Mouse (Mus musculus) embryo, embryonic 10 days (tissue): Measurements from ENCODE around the gene Chpf.
A peak's percentile ranks its signal among the peaks of the same experiment; 100 is the strongest.

Experiments
- DNase-seq: peaks from one replicate; pipeline ENCODE4 v3.0.0-alpha.2; 2015; ENCODE audit warnings: low spot score

Gene Chpf

DNA sequence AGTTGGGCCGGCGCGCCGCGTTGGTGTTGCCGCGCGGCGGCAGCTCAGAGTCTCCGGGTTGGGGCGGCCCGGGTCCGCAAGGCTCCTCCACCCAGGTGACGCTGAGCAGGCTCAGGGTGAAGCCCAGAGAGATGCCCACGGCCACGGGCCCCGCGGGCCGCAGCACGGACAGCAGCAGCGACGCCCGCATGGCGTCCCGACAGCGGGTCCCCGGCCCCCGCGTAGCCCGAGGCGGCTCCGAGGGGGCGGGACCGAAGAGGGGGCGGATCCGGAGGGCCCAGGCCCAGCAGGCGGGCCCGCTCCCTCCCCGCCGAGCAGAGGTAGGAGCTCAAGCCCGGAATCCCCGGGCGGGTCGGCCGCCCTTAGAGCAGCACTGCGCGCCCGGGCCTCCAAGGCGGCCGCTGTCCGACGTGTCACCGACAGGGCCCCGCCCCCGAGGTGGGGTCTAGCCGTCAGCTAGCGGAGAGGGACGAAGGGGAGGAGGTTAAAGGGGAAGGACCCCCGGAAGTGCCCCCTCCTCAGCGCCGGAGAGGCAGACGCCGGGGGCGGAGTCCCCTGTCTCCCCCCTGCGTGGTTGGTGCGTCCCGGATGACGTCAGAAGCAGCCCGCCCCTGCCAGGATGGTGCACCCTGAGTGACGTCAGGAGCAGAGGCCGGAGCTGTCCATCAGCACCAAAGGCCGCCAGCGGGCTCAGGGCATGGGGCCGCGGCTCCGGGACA, at the start of gene Chpf, which contains the start of gene Tmem198:
Gene Chpf, minus strand, starts transcription at position 392 of the 719 bp plus-strand sequence.
Gene Tmem198, plus strand, starts transcription at position 617 of the 719 bp plus-strand sequence.
- peak; percentile 99 for DNase-seq

DNA sequence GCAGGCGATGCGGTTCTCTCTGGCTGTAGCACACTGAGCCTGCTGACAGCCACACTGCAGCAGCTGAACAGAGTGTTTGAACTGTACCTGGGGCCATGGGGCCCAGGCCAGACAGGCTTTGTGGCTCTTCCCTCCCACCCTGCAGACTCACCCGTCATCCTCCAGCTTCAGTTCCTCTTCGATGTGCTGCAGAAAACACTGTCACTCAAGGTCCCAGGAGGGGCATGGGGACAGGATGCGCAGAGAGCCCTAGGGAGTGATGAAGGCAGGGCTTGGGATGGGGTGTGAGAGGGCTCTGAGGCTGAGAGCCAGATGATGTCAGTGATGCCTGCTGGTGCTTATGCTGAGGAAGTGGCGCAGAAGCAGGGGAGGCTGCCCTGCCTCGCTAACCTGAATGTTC, 45.6 kb upstream of the Chpf start:
- DNase-seq, result no peak

DNA sequence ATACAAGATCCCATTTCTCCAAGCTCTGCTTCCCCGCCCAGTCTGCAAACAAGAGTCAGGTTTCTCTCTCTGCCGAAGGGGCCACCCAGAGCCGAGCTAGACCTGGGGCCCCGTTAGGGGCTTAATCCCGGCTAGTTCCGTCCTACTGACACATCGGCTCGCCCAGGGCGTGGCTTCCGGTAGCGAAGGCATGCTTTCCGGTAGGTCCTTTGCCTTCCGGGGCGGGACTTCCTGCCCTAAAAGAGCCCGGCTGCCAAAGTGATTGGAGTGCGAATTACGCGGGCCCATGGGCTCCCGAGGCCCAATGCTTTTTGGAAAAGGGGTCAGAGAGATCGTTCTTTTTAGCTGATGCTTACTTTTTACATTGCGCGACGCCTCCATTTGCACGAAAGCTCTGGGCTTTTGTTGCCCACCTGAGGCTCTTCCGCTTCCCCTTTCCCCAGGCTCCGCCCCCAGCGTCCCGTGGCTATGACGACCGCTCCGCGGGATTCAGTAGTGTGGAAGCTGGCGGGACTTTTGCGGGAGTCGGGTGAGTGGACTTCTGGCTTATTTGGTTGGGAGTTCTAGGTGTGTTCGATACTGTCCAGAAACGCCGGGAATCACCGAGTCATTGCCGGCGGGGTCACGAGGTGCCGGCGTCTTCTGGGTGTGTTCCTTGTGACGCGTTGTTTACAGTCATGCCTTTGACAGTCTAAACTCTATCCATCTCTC, 42.4 kb upstream of the Chpf start, which contains the start of gene Stk11ip:
Gene Stk11ip, plus strand, starts transcription at position 209 of the 711 bp plus-strand sequence.
- DNase-seq, result peak; percentile 98

DNA sequence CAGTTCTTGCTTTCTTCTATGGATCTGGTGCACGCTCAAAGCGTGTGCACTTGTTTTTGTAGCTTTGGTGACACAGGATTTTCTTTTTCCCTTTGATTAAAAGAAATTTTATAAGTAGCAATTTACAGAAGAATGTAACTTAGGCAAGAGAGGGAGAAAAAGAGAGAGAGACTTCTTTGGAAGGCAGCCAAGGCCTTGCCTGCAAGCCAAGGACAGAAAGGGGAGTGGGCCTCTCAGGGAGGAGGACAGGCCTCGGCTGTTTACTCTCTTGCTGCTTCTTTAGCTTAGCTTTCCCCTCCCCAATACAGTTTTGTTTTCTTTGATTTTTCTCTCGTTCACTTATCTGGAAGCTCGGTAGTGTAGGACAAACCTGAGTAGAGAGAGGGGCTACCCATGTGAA, 40.5 kb upstream of the Chpf start:
- DNase-seq, result no peak

DNA sequence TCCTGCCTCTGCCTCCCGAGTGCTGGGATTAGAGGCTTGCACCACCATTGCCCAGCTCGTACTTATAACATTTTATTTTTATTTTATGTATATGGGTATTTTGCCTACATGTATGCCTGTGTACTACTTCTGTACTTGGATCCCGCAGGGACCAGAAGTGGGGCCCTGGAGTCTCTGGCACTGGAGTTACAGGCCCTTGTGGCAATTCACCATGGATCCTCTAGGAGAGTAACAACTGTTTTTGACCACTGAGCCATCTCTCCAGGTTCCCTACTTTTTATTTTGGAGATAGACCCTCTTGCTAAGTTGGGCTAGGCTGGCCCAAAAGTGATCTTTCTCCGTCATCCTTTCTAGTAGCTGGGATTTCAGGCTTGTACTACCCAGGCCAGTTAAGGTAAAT, 39.3 kb upstream of the Chpf start:
- DNase-seq, result no peak

DNA sequence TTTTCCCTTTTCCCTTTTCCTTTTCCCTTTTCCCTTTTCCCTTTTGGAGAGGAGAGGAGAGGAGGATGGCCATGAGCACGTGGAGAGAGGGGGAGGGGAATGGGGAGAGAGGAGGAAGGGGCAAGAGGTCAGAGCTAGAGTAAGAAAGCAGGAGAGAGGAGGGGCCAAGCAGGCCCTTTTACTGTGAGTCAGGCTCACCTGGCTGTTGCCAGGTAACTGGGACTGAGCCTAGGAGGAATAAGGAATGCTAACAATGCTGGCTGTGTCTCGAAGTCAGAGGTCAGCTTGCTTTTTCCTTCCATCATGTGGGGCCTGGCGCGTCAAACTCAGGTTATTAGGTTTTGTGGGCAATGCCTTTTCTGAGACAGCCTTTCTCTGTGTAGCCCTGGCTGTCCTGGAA, 38.9 kb upstream of the Chpf start:
- DNase-seq, result peak; percentile 45

DNA sequence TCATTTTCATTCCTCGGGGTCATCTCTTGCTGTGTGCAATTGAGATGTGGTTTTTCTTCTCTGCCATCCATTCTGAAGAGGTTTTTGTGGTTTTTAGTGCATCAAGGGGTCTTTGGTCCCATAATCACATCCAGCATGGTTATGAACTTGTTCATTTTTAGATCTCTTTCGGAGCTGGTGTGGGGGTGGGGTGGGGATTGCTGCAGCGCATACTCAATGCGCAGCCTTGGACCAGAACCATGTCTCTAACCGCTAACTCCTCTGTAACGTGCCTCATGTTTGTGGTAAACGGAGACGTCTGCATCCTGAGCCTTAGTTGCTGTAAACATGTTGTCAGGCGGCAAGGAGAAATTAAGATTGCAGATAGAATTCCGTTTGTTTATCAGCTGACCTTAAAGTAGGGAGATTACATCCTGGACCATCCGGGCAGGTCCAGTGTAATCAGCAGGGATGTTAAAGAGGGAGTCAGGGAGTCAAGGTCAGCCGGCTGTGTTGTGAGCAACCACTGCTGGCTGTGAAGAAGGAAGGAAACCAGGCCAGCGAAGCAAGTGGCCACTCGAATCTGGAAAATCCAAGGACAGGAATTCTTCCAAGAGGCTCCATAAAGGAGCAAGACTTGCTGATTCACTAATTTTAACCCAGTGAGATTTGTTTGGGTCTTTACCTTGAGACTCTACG, 37.7 kb upstream of the Chpf start:
- DNase-seq, result no peak

DNA sequence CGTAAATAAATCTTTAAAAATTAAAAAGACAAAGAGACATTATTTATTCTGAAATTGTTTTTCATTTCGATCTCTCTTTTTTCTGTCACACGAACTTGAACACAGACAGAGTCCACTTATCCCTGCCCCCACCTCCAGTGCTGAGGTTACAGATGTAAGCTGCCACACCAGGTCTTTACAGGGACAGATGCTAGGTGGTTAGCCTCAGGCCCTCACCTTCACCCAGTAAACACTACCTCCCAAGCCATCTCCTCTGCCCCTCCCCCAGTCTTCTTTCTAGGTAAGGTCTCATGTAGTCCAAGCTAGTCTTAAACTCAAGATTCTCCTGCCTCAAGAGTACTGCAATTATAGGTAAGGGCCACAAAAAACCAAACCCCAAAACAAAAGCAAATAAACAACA, 33.4 kb upstream of the Chpf start:
- DNase-seq, result no peak

DNA sequence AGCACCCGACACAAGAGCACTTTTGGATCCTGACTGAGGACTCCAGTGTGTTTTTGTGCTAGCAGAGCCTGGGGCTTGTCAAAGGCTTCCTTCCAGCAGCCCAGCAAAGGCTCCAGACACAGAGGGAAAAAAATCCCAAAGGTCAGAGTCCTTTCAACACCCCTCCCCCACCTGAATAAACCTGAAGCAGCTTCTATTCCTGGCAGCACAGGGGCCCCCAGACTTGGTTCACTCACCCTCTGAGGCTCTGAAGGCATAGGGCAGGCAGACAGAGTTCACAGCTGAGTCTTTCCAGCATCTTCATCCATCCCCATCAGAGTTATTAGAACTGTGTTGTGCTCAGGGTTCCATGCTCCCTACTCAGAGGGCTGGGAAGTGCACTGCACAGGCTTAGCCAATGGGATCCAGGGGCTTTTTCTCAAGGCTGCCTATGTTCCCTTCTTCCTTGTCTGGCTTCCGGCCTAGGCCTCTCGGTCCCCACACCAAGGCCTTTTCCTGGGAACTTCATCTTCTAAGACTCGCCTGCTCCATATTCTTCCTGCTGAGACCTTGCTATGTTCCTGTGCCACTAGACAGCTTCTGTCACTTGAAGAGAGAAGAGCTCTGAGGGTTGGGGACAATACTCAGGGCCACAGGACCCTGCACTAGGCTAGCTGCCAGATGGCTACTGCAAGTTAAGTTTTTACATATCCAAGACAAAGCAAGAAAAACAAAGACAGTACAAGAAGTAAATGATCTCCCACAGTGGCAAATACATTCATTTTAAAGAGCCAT, 32.5 kb upstream of the Chpf start:
- DNase-seq, result peak; percentile 29

DNA sequence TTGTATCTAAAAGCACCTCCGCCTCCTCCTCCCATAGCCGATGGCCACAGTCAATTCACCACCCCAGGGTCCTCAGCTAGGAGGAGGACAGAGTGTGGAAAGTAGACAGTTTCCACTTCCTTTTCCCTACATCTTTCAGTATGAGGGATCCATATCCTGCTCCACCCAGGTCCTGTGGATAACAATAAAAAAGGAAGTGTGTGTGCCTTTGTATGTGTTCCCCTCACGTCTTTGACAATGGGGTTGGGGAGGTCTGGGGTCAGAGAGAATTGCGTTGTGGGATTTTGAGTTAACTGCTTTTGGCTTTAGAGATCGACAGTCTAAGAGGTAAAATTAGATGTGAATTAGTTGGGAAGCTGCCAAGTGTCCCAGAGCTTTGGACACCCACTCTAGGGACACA, 31.0 kb upstream of the Chpf start:
- DNase-seq, result no peak

DNA sequence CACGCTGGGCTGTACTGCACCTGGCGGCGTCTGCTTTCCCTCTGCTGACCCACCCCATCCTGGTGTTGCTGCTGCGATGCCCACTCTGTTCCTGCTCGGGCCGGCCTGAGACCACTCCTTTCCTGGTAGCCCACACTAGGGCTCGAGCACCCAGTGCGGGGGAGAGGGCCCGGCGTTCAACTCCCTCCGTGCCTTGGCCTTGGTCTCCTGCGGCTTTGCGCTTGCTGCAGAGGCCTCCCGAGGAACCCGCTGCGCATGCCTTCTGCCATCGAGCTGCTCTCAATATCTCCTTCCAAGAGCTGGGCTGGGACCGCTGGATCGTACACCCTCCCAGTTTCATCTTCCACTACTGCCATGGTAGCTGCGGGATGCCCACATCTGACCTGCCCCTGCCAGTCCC, 30.5 kb upstream of the Chpf start:
- no peak for DNase-seq

DNA sequence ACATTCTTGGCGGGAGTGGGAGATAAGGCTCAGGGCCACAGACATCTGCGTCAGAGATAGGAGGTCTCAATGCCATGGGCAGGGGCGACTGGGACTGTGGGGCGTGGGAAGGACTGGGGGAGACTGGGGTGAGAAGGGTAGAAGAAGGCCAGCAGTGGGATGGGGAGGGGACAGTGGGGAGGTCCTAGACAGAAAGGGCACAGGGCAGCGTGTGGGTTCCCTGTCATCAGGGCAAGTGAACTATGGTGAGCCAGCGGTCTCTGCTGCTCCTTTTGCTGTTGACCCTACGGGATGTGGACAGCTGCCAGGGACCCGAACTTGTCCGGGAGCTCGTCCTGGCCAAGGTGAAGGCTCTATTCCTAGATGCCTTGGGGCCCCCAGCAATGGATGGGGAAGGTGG, 27.9 kb upstream of the Chpf start, which contains the start of gene Inha:
Gene Inha, plus strand, starts transcription at position 72 of the 400 bp plus-strand sequence.
- DNase-seq, result no peak

DNA sequence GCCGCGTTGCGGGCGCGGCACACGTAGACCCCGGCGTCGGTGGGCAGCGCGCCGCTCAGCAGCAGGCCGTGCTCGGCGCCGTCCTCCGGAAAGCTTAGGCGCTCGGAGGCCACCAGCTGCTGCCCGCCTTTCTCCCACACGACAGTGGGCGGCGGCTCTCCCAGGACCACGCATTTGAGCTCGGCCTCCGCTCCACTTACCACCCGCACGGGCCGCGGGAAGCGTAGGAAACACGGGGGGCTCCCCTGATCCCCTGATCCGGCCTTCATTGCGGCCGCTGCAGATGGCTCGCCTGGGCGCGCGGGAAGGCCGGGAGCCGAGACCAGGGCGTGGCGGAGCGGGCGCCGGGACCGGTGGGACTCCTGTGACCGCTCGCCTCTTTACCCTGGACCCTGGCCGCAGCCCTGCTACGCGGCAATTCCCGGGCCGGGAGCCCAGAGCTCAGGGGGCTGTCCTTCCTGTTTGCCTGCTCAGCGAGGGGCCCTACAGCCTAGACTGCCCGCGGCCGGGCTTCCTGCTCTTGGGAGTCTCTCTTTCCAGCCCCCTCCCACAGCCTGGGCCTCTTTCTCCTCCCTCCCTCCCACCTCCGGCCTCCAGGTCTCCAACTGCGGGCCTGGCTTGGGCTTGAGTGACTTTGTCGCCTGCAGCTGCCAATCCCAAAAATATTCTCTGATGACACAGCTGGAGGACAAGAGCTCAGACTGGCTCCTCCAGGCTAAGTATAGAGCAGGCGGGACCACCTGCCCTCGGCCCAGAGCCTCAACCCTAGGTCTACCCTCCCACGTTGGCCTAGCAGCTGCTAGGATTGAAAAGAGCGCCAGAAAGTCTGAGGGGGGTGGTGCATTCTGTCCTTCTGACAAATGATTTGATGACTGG, 27.1 kb upstream of the Chpf start, which contains the start of gene Obsl1:
Gene Obsl1, minus strand, starts transcription at position 497 of the 876 bp plus-strand sequence.
- peak; percentile 84 for DNase-seq

DNA sequence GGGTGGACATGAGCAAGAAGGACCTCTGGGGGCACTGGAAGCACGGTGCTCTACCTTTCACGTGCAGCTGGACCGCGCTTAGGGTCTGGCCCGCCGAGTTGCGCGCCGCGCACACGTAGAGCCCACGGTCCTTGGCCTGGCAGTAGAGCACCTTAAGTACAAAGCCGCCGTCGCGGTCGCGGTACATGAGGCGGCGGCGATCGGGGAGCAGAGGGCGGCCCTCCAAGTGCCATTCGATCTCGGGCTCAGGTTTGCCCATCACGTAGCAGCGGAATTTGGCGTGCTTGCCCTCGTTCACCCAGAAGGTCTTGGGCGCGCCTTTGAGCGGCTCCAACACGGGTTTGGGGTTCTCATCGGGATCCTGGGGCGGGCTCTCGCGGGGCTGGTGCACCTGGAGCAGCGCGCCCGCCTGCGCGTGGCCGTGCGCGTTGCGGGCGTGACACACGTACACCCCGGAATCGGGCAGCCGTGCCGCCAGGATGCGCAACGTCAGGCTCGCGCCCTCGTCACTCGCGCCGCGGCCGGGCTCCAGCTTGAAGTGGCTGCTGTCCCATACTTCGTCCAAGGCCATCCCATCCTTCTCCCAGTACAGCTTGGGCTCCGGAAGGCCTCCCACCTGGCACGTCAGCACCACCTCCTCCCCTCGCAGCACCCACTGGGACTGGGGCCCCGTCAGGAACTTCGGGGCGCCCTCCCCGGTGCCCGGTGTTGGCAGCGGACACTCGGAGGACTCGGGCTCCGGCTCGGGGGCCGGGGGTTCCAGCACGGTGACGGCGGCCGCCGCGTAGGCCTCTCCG, 26.2 kb upstream of the Chpf start:
- DNase-seq, result peak; percentile 71

DNA sequence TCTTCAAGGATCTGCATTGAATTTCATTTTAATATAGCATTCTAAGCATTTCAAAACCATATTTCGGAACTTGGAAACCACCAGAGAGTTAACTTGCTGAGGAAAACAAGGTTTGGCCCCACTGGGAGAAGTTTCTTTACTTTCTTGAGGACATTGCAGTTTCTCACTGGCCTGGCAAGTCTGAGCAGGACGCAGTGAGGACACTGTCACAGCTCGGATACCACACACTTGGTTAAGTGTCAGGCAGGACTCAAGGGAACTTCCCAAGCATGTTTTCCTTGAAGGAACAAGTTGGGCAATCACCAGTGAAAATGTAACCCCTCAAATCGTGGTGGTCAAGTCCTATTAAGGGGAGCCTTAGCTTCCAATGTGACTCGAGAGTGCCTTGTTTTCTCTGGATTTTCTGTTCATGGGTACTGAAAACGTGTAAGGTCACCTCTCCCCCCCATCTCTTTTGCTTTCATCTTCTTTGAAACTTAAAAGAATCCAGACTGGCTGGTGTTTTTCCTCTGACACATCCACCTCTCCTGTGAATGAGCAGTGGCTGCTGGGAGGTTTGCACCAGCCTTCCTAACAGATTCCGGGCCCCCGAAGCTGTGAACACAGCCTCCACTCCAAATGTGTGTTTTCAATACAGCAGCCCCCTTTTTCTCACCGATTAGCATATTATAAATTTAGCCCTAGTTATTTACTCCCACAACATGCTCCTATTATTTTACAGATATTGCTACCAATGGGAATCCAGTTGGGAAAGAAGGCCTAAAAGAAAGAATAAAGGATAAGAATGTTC, 25.3 kb upstream of the Chpf start:
- no peak for DNase-seq

DNA sequence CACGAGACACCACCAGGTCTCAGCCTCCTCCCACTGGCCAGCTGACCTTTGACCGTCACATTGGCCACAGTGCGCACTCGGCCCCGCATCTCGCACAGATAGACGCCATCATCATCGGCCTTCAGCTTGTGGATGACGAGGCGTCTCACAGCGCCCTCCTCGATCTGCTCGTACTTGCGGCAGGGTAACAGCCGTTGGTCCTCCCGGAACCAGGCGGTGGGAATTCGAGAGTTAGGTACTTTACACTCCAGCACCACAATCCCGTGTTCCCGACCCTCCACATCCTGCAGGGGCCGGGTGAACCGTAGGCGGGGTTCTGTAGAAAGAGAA, 24.5 kb upstream of the Chpf start:
- no peak for DNase-seq

DNA sequence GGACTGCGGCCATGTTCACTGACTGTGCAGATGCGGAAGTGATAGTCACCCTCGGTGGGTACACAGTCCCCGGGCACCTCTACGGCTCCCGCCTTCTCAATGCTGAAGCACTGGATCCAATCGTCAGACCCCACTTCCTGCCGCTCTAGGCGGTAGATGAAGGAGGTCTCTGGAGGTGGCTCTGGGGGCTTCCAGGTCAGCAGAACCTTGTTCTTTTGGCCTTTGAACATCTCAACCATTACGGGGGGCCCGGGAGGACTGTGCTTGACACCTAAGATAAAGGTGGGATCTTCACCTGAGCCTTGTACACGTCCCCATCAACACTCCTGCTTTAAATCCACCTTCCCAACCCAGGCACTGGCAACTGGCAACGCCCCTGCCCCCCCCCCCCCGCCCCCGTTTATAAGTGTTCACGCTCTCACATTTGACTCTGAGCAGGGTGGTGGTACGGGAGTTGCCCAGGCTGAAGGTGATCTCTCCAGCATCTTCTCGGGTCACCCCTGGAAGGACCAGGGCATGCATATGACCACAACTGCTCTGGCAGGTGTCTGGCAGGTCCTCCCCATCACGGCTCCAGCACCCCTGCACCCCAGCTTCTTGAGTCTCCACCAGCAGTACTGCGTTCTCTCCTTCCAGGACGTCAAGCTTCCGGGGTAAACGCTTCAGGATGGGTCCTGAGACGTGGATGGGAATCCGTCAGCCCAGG, 24.0 kb upstream of the Chpf start:
- no peak for DNase-seq

DNA sequence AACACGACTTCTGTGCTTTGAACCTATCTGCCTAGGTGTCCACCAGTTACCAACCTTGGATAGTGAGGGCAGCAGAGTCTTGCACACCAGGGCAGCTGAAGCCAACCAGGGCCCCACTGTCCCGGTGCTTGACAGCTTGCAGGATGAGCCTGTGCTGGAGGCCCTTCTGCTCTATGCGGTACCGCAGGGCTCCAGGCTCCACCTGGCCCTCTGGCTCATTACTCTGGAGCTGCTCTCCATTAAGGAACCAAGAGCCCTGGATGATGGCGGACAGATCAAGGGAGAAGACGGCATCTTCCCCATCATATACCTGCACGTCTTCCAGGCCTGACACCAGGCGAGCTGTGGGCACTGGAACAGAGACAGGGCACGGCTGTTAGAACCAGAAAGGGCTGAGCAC, 22.8 kb upstream of the Chpf start:
- DNase-seq, result no peak

DNA sequence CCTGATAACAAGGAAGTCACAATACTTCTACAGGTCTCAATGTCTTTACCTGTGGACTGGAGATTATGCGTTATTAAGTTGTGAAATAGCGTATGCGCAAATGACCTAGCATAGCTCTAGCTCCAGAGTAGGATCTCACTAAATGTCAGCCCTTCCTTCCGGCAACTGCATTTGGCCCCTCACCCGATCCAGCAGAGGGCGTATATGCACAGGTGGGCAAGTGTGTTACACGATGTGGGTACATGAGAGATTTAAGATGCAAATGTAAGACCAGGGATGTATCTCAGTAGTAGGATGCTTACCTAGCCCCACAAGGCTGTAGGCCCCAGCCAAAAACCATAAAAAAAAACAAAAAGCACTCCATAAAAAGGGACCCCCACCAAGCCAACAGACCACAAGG, 20.3 kb upstream of the Chpf start:
- DNase-seq, result no peak
